Mouse (Mus musculus): Measurements from ENCODE around the gene Limd1.

The Limd1 gene

GRCm38 (mm10) chr9:123478586-123479195 is at the start of gene Limd1:
Gene Limd1 (plus strand): TSS chr9:123478706.
- peak in 1 of 2 experiments; percentile 63 for DNase-seq

GRCm38 (mm10) chr9:123429863-123430262 is 48.6 kb upstream of the Limd1 start:
- peak in 1 of 2 experiments; percentile 19 for DNase-seq

GRCm38 (mm10) chr9:123430973-123431372 is 47.5 kb upstream of the Limd1 start:
- DNase-seq: no peak

GRCm38 (mm10) chr9:123438223-123438622 is 40.3 kb upstream of the Limd1 start:
- DNase-seq: no peak

- no peak for DNase-seq
Measured at GRCm38 (mm10) chr9:123440230-123441058, 38.1 kb upstream of the Limd1 start.

GRCm38 (mm10) chr9:123447101-123447500 is 31.4 kb upstream of the Limd1 start:
- peak in 1 of 2 experiments; percentile 44 for DNase-seq

- DNase-seq: no peak
Measured at GRCm38 (mm10) chr9:123448594-123448993, 29.9 kb upstream of the Limd1 start.

- DNase-seq: peak; percentile 62 to 74
Measured at GRCm38 (mm10) chr9:123450174-123450573, 28.3 kb upstream of the Limd1 start.

- no peak for DNase-seq
Measured at GRCm38 (mm10) chr9:123451772-123452171, 26.7 kb upstream of the Limd1 start.

- DNase-seq: no peak
Measured at GRCm38 (mm10) chr9:123456634-123457602, 21.6 kb upstream of the Limd1 start.

- DNase-seq: peak; percentile 46 to 67
Measured at GRCm38 (mm10) chr9:123457603-123458002, 20.9 kb upstream of the Limd1 start.

- peak in 1 of 2 experiments; percentile 28 for DNase-seq
Measured at GRCm38 (mm10) chr9:123467141-123467620, 11.3 kb upstream of the Limd1 start.

GRCm38 (mm10) chr9:123468406-123469085 is 10.0 kb upstream of the Limd1 start:
- no peak for DNase-seq

GRCm38 (mm10) chr9:123469087-123469486 is 9.4 kb upstream of the Limd1 start:
- DNase-seq: no peak

- DNase-seq: no peak
Measured at GRCm38 (mm10) chr9:123473377-123473776, 5.1 kb upstream of the Limd1 start.

- DNase-seq: no peak
Measured at GRCm38 (mm10) chr9:123475569-123475968, 2.9 kb upstream of the Limd1 start.

- peak; percentile 20 to 78 for DNase-seq
Measured at GRCm38 (mm10) chr9:123478031-123478585, 398 bp upstream of the Limd1 start.

- peak in 1 of 2 experiments; percentile 14 for DNase-seq
Measured at GRCm38 (mm10) chr9:123479196-123479669, 727 bp downstream of the Limd1 start.

- DNase-seq: no peak
Measured at GRCm38 (mm10) chr9:123479876-123480252, 1.4 kb downstream of the Limd1 start.

- no peak for DNase-seq
Measured at GRCm38 (mm10) chr9:123480253-123480921, 1.9 kb downstream of the Limd1 start.

- DNase-seq: no peak
Measured at GRCm38 (mm10) chr9:123481136-123481535, 2.6 kb downstream of the Limd1 start.
